Mouse (Mus musculus): ENCODE results near the gene Dclk1. TPM values are rescaled to one million over a fixed set of nuclear protein-coding genes. Genes with fewer than 3 reads are reported as not detected.

Dclk1 gene
- polyA plus RNA-seq, 1 experiment from 2014 or later = 277 TPM

- H3K4me2 ChIP-seq (ENCODE audit: low read length) = no peak overlapping the region
- H3K27ac ChIP-seq (ENCODE audit: low read length) = no peak overlapping the region
- no peak overlapping the region for H3K4me3 ChIP-seq (replicated peaks; ENCODE audit: low read length)
- no peak overlapping the region for H3K9ac ChIP-seq (replicated peaks; ENCODE audit: low read depth, low read length)
- peaks cover 5% of the 10 kb centered on the region for H3K4me1 ChIP-seq (replicated peaks; ENCODE audit: control insufficient read depth, insufficient read depth, low read length)
- H3K36me3 ChIP-seq (ENCODE audit: control insufficient read depth, insufficient read depth) = no peaks in the 10 kb centered on the region
- ATAC-seq = no peak
- H3K27me3 ChIP-seq (replicated peaks; ENCODE audit: control insufficient read depth, insufficient read depth, low read length) = no peaks in the 10 kb centered on the region
- no peaks in the 10 kb centered on the region for H3K9me3 ChIP-seq (ENCODE audit: control insufficient read depth, low read length)
- WGBS = 97% methylated on average over 6 of the region's 6 CpGs
Observed at GRCm38 (mm10) chr3:55378591-55378990, 136.4 kb downstream of the Dclk1 start.

DNA sequence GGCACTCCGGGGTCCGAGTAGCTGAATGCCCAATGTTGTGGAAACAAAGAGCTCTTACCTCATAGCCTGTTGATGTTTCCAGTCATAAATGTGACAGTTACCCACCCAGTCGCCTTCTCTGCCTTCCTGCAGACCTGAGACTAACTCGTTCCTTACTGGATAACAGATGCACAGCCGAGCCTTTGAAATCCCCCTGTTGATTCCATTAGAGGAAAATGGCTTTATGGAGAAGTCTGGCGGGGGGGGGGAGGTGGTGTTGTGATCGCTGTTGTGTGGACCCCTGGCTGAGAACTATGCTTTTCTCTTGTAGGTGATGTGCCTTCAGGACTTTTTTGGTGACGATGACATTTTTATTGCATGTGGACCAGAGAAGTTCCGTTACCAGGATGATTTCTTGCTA lies 138.3 kb downstream of the Dclk1 start:
- no peak overlapping the region for H3K9ac ChIP-seq (replicated peaks; ENCODE audit: low read depth, low read length)
- 39% methylated on average over 9 of the region's 9 CpGs for WGBS
- no peak overlapping the region for H3K4me3 ChIP-seq (replicated peaks; ENCODE audit: low read length)
- no peaks in the 10 kb centered on the region for H3K27me3 ChIP-seq (replicated peaks; ENCODE audit: control insufficient read depth, insufficient read depth, low read length)
- H3K9me3 ChIP-seq (ENCODE audit: control insufficient read depth, low read length) = no peaks in the 10 kb centered on the region
- H3K27ac ChIP-seq (ENCODE audit: low read length) = no peak overlapping the region
- ATAC-seq = no peak
- H3K4me2 ChIP-seq (ENCODE audit: low read length) = no peak overlapping the region
- H3K4me1 ChIP-seq (replicated peaks; ENCODE audit: control insufficient read depth, insufficient read depth, low read length) = no peaks in the 10 kb centered on the region
- H3K36me3 ChIP-seq (ENCODE audit: control insufficient read depth, insufficient read depth) = no peaks in the 10 kb centered on the region

DNA sequence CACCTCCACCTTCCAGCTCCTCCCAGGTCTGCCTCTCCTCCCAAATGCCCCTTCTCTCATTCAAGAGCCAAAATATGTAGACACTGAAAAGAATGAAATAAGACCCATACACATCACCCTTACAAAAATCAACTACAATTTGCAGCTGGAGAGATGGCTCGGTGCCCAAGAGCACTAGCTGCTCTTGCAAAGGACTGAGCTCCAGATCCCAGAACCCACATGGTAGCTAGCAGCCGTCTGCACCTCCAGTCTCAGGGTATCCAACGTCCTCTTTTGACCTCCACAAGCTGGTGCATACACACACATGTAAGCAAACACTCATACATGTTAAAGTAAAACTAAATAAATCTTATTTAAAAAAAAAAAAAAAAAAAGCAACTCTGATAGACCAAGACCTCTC lies 150.4 kb downstream of the Dclk1 start:
- Histone ChIP-seq H3K4me2 (ENCODE audit: low read length) (no peak overlapping the region), H3K9ac (replicated peaks; ENCODE audit: low read depth, low read length) (no peak overlapping the region), H3K27ac (ENCODE audit: low read length) (no peak overlapping the region), H3K4me1 (replicated peaks; ENCODE audit: control insufficient read depth, insufficient read depth, low read length) (peaks cover 4% of the 10 kb centered on the region), H3K36me3 (ENCODE audit: control insufficient read depth, insufficient read depth) (no peaks in the 10 kb centered on the region), H3K9me3 (ENCODE audit: control insufficient read depth, low read length) (no peaks in the 10 kb centered on the region), H3K27me3 (replicated peaks; ENCODE audit: control insufficient read depth, insufficient read depth, low read length) (no peaks in the 10 kb centered on the region), H3K4me3 (replicated peaks; ENCODE audit: low read length) (no peak overlapping the region)
- 71% methylated on average over 3 of the region's 3 CpGs for WGBS
- ATAC-seq = no peak

GRCm38 (mm10) chr3:55393549-55393948 lies 151.4 kb downstream of the Dclk1 start:
- Histone ChIP-seq H3K4me3 (replicated peaks; ENCODE audit: low read length) (no peak overlapping the region), H3K9me3 (ENCODE audit: control insufficient read depth, low read length) (no peaks in the 10 kb centered on the region), H3K27ac (ENCODE audit: low read length) (no peak overlapping the region), H3K4me2 (ENCODE audit: low read length) (no peak overlapping the region), H3K4me1 (replicated peaks; ENCODE audit: control insufficient read depth, insufficient read depth, low read length) (peaks cover 9% of the 10 kb centered on the region), H3K27me3 (replicated peaks; ENCODE audit: control insufficient read depth, insufficient read depth, low read length) (no peaks in the 10 kb centered on the region), H3K9ac (replicated peaks; ENCODE audit: low read depth, low read length) (no peak overlapping the region), H3K36me3 (ENCODE audit: control insufficient read depth, insufficient read depth) (no peaks in the 10 kb centered on the region)
- WGBS = 79% methylated on average over 3 of the region's 3 CpGs
- no peak for ATAC-seq

GRCm38 (mm10) chr3:55396792-55397191 lies 154.6 kb downstream of the Dclk1 start:
- H3K4me3 ChIP-seq (replicated peaks; ENCODE audit: low read length) = no peak overlapping the region
- H3K9ac ChIP-seq (replicated peaks; ENCODE audit: low read depth, low read length) = no peak overlapping the region
- no peaks in the 10 kb centered on the region for H3K27me3 ChIP-seq (replicated peaks; ENCODE audit: control insufficient read depth, insufficient read depth, low read length)
- H3K27ac ChIP-seq (ENCODE audit: low read length) = no peak overlapping the region
- WGBS = 52% methylated on average over 2 of the region's 2 CpGs
- peaks cover 9% of the 10 kb centered on the region for H3K4me1 ChIP-seq (replicated peaks; ENCODE audit: control insufficient read depth, insufficient read depth, low read length)
- H3K36me3 ChIP-seq (ENCODE audit: control insufficient read depth, insufficient read depth) = no peaks in the 10 kb centered on the region
- ATAC-seq = no peak
- H3K9me3 ChIP-seq (ENCODE audit: control insufficient read depth, low read length) = no peaks in the 10 kb centered on the region
- no peak overlapping the region for H3K4me2 ChIP-seq (ENCODE audit: low read length)

GRCm38 (mm10) chr3:55397752-55398693 lies 155.9 kb downstream of the Dclk1 start:
- H3K4me1 ChIP-seq (replicated peaks; ENCODE audit: control insufficient read depth, insufficient read depth, low read length) = peaks cover 9% of the 10 kb centered on the region
- WGBS = 48% methylated on average over 6 of the region's 6 CpGs
- H3K4me3 ChIP-seq (replicated peaks; ENCODE audit: low read length) = no peak overlapping the region
- no peak overlapping the region for H3K9ac ChIP-seq (replicated peaks; ENCODE audit: low read depth, low read length)
- H3K27ac ChIP-seq (ENCODE audit: low read length) = peak overlapping the region; percentile 35
- H3K4me2 ChIP-seq (ENCODE audit: low read length) = no peak overlapping the region
- H3K9me3 ChIP-seq (ENCODE audit: control insufficient read depth, low read length) = no peaks in the 10 kb centered on the region
- H3K27me3 ChIP-seq (replicated peaks; ENCODE audit: control insufficient read depth, insufficient read depth, low read length) = no peaks in the 10 kb centered on the region
- peak; percentile 86 for ATAC-seq
- no peaks in the 10 kb centered on the region for H3K36me3 ChIP-seq (ENCODE audit: control insufficient read depth, insufficient read depth)

DNA sequence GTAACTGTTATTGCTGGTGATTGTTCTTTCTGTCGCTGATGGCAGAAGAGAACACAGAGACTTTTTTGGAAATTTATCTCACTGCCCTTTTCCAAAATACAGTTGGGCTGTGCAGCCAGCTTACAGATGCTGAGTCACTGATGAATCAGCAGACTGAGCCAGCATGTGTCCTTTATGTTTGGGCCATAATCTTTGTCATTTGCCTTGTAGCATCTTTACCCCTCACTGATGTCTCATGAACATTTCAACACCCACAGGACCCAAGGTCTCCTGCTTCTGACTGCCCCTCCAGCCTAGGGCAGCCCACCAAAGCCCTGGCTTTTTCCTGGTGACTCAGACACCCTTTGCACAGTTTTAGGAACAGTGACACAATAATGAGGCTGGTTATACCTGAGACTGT lies 159.1 kb downstream of the Dclk1 start:
- 81% methylated on average over 1 of the region's 1 CpGs for WGBS
- H3K9me3 ChIP-seq (ENCODE audit: control insufficient read depth, low read length) = no peaks in the 10 kb centered on the region
- H3K9ac ChIP-seq (replicated peaks; ENCODE audit: low read depth, low read length) = no peak overlapping the region
- no peak overlapping the region for H3K27ac ChIP-seq (ENCODE audit: low read length)
- ATAC-seq = no peak
- no peak overlapping the region for H3K4me3 ChIP-seq (replicated peaks; ENCODE audit: low read length)
- H3K4me2 ChIP-seq (ENCODE audit: low read length) = no peak overlapping the region
- no peaks in the 10 kb centered on the region for H3K36me3 ChIP-seq (ENCODE audit: control insufficient read depth, insufficient read depth)
- no peaks in the 10 kb centered on the region for H3K27me3 ChIP-seq (replicated peaks; ENCODE audit: control insufficient read depth, insufficient read depth, low read length)
- peaks cover 9% of the 10 kb centered on the region for H3K4me1 ChIP-seq (replicated peaks; ENCODE audit: control insufficient read depth, insufficient read depth, low read length)

DNA sequence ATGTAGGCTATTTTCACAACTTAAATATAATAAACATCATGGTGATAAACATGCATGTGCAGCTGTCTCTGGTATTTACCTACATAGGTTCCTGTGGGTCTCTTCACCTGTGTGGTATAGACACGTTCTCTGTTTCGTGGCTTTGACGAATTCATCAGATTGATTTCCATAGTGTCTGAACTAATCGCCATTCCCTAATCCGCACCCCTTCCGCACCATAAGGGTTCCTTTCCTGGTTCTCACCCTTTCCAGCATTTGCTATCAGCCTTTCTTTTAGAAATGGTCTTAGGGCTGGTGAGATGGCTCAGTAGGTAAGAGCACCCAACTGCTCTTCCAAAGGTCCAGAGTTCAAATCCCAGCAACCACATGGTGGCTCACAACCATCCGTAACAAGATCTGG lies 162.6 kb downstream of the Dclk1 start:
- 96% methylated on average over 7 of the region's 7 CpGs for WGBS
- no peaks in the 10 kb centered on the region for H3K9me3 ChIP-seq (ENCODE audit: control insufficient read depth, low read length)
- ATAC-seq = no peak
- no peak overlapping the region for H3K27ac ChIP-seq (ENCODE audit: low read length)
- H3K4me3 ChIP-seq (replicated peaks; ENCODE audit: low read length) = no peak overlapping the region
- H3K9ac ChIP-seq (replicated peaks; ENCODE audit: low read depth, low read length) = no peak overlapping the region
- no peaks in the 10 kb centered on the region for H3K27me3 ChIP-seq (replicated peaks; ENCODE audit: control insufficient read depth, insufficient read depth, low read length)
- no peaks in the 10 kb centered on the region for H3K36me3 ChIP-seq (ENCODE audit: control insufficient read depth, insufficient read depth)
- no peaks in the 10 kb centered on the region for H3K4me1 ChIP-seq (replicated peaks; ENCODE audit: control insufficient read depth, insufficient read depth, low read length)
- H3K4me2 ChIP-seq (ENCODE audit: low read length) = no peak overlapping the region

DNA sequence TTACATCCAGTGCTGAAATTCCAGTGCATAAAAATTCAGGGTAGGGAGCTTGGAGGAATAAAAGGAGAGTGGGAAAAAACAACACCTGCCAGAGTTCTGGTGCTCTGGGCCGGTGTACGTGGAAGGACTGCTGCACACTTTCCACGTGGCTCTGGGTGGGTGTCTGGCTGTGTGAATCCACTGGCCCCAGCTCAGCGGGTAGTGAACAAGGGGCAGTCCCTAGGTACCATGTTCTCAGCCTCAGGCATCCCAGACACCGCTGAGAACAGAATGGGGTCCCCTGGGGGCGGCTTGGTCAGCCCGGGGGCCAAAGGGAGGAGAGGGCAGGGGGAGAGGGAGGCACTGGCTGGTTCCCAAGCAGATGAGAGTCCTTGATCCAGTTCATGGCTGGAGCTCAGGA lies 164.5 kb downstream of the Dclk1 start:
- 0 out of 2 replicates have a peak, but pooled peaks have one; percentile 14 for ATAC-seq
- no peaks in the 10 kb centered on the region for H3K9me3 ChIP-seq (ENCODE audit: control insufficient read depth, low read length)
- H3K4me1 ChIP-seq (replicated peaks; ENCODE audit: control insufficient read depth, insufficient read depth, low read length) = no peaks in the 10 kb centered on the region
- H3K4me3 ChIP-seq (replicated peaks; ENCODE audit: low read length) = no peak overlapping the region
- H3K27ac ChIP-seq (ENCODE audit: low read length) = no peak overlapping the region
- WGBS = 78% methylated on average over 7 of the region's 7 CpGs
- no peak overlapping the region for H3K9ac ChIP-seq (replicated peaks; ENCODE audit: low read depth, low read length)
- H3K27me3 ChIP-seq (replicated peaks; ENCODE audit: control insufficient read depth, insufficient read depth, low read length) = no peaks in the 10 kb centered on the region
- H3K36me3 ChIP-seq (ENCODE audit: control insufficient read depth, insufficient read depth) = no peaks in the 10 kb centered on the region
- no peak overlapping the region for H3K4me2 ChIP-seq (ENCODE audit: low read length)

Measured in forebrain, embryonic 16.5 days (tissue).